Mouse (Mus musculus) ZHBTc4 (cell line): Measurements from ENCODE around the gene Aif1.

Experiments
- DNase-seq: peaks from one replicate; pipeline ENCODE4 v3.0.0-alpha.2; 2011; ENCODE audit warnings: low read depth, low spot score

Aif1 gene

DNA sequence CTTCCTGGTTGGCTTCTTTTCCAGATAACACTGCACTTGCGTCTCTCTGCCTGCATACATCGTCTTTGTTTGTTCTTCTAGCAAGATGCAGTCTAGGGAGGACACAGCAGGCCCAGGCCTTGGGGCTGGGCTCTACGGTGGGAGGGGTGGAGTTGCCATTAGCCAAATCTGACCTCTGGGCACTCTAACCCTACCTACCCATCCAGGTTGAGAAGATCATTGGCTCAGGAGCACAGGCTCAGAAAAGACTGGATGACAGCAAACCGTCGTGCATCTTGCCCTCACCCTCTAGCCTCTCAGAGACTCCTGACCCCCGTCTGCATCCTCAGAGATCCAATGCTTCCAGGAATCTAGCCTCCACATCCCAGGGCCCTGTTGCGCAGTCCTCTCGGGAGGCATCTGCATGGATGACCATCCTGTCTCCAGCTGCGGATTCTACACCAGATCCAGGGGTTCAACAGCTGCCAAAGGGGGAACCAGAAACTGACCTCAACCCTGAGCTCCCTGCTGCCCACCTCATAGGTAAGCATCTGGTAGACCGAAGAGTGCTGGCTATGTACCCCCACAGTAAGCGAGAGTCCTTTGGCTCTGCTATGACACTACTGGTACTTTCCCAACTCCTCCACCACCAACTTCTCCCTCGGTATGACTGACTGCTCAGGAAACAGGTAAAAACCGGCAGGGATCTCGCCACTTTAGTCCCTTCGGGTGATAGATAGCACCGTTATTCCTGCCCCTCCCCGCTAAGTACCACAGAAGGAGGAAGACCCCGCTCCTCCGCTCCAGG, 19.2 kb upstream of the Aif1 start:
- DNase-seq: no peak

DNA sequence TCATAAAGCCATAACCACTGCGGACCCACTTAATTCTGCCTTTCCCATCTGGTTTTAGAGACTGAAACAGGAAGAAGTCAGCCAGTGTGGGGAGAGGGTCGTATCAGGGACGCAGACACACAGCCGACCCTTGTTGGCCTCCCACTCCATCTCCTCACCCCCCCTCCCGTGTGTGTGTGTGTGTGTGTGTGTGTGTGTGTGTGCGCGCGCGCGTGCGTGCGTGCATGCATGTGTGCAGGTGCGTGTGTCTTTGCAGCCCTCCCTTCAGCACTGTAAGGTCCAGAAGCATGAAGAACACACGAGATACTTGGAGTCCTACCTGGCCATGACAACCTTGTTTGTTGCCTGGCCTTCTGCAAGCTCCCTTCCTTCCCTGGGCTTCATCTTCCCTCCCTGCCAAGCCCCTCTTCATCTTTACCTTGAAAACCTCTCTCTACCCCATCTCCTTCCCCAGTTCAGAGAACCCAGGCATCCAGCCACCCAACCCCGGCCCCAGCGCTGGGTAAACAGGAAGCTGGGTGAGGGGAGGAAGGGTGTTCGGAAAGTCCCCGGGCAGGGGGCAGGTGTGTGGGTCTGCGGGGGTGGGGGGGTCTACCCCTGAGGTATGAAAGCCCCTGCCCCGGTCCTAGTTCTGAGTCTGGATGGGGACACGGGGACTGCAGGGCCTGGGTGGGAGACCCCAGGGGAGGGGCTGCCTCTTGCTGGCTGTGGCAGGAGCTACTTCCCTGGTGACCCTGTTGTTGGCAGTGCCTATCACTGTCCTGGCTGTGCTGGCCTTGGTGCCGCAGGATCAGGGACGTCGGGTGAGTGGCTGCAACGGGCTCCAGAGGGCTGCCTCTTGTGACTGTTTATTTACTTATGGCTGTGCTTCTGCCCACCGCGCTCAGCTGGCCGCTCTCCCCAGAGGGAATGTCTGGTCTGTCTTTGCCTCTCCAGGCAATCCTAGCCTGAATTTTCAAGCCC, 18.3 kb upstream of the Aif1 start, which contains the start of gene Ltb:
TSS of gene Ltb (plus strand) at position 559 of the 963 bp plus-strand sequence.
- no peak for DNase-seq

DNA sequence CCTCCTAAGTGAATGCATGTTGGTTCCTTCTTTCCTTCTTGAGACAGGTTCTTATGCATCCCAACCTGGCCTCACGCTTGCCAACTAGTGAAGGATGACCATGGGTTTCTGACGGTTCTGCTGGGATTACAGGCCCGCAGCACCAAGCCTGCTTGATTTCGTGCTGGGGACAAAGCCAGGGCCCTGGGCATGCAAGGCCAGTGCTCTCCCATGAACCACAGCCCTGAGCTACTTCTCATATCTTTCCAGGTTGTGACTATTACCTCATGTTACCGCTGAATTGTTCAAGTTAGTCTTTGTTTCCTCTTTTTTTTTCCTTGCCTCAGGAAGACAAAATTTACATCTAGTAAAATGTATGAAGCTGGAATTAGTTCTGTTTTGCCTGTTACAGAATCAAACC, 17.1 kb upstream of the Aif1 start:
- DNase-seq: no peak

DNA sequence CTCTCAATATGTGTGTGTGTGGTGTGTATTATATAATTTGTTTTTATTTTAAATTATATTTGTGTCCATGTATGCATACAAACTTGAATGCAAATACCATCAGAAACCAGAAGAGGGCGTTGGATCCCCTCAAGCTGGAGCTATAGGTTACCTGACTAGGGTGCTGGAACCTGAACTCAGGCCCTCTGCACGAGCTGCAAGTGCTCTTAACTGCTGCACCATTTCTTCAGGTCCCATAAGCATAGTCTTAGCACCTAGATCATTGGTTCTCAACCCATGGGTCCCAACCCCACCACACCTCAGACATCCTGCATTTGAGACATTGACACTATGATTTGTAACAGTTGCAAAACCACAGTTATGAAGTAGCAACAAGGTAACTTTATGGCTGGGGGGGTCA, 15.9 kb upstream of the Aif1 start:
- peak; percentile 50 for DNase-seq

DNA sequence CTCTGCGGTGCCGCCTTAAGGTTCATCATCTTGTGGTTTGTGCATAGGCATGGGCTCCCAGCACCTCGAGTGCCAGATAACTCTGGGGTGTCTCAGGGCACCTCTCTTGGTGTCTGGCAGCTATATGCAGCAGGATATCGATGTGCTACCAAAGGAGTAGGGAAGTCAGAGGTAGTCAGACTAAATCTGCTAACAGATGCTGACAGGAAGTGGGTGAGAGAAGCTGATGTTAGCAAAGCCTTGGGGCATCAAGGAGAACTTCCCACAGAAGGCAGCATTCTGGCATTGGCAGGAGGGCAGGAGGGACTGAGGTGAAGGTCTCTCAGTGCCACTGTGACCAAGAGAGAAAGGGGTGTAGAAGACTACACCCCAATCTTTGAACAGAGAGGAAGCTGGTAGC, 14.2 kb upstream of the Aif1 start:
- no peak for DNase-seq

DNA sequence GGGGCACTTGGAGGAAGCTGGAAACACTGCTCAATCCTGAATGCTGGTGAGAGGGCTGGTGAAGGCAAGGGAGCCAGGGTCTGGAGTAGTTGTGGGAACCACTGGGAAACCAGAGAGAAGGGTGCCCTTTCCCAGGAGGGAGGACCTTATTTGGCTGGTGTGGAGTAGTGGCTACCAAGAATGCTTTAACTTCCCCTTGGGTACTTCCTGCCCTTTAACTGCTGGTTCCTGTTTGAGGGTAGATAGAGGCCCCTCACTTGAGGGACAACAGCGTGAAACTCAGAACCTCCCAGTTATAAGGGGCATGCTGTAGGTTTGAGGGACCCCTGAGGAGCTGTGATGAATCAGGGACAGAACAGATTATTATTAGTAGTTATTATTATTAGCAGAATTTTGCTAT, 13.3 kb upstream of the Aif1 start:
- DNase-seq: no peak

DNA sequence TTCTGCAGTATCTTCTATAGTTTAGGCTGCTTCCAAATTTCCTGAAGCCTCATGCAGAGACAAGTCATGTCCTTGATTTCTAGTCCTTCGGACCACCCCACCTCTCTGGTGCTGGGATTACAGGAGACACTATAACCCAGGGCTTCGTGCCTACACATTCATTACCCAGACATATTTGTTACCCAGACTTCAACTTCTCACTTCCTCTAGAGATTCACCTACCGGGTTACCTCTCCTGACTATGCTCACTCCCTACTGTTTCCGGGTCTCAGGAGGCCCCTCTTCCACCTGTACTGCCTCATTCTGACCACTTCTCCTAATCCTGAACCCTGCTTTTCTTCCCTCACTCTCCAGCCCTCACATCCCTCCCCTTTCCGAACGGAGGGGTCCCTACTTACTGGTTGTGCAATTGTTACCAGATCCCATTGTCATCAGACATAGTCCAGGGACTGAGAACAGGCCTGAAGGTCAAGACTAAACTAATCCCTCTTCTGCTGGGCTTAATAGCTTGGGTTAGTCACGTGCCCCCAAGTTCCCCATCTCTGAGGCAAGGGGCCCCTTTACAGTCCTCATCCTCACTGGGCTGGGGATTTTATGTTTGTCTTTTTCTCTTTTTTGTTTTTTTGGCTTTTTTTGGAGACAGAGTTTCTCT, 12.2 kb upstream of the Aif1 start, which contains the start of gene Lst1:
TSS of gene Lst1 (minus strand) at position 481 of the 652 bp plus-strand sequence.
- DNase-seq: no peak

DNA sequence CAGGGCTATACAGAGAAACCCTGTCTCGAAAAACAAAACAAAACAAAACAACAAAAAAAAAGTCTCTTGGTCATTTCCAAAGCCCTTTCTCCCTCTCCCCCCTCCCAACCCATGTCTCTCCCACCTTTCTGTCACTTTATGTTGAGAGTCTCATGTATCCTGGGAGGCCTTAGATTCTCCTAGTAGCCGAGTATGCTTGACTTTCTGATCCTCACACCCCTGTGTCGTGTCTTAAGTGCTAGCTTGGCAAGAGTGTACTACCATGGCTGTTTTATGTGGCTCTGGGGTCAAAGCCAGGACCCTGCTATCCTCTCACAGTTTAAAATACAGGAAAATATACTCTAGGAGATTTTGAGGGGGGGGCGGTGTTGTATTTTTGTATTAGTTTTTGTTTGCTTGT, 11.5 kb upstream of the Aif1 start:
- DNase-seq: no peak

DNA sequence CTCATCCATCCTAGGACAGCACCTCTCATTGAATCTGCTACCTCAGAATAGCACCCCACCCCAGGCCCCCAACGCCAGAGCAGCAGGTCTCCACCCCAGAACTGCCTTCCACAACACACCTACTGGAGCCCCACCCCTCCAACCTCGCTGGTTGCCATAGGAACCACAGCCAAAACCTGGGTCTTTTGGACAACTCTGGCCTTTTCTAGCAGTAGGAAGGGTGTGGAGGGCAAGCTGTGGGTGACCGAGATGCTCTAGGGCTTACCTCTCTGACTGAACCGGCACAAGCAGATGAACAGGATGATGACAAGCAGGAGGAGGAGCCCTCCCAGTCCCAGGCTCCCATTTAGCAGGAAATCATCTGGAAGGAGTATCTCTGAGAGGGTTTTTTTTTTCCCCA, 10.8 kb upstream of the Aif1 start:
- peak; percentile 92 for DNase-seq

DNA sequence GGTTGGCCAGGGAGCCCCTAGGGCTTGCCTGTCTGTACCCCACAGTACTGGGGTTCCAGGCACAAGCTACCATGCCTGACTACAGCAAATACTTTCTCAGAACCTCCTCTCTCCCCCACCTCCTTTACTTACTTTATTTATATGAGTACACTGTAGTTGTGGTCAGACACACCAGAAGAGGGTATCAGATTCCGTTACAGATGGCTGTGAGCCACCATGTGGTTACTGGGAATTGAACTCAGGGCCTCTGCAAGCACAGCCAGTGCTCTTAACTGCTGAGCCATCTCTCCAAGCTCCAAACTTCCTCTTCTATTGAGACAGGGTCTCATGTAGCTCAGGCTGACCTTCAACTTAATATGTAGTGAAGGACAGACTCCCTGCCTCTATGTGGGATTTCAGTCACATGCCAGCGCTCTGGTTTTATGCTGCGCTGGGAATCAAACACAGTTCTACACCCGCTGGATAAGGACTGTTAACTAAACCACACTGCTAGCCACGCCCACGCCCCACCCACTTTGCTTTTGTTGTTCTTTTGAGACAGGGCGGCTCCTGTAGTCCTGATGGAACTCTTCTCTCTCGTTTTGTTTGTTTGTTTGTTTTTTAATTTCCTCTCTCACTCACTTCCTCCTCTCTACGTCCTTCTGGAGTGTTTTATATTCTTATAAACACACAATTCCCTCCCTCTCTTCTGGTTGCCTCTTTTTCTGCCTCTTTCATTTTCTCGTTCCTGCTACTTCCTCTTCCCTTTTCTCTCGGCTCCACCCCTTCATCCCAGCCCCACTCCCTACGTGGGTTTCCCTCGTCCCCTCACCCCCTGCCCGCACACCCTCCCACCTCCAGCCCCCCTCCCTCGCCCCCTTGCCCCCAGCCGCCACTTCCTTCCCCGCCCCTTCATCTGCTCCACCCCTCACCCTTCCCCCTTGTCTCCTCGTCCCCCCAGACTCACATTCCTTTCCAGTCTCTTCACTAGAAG, 10.1 kb upstream of the Aif1 start:
- peak; percentile 93 for DNase-seq

DNA sequence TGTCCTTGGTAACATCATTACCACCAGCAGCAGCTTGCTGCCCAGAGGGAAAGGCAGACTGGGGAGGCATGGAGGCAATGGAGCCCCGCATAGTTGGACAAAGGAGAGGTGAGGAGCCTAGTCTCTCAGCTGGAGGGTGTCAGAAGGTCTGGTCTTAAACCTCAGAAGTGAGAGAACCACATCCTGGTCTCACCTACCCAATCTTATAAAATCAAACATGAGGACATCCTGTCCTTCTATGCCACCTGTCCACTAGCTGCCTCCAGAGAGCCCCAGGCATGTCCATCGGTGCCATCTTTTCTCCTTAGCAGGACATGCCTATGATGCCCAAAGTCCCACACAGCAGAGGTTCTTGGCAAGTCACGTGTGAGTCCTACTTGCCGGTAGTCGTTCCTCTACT, 4.2 kb upstream of the Aif1 start:
- no peak for DNase-seq

DNA sequence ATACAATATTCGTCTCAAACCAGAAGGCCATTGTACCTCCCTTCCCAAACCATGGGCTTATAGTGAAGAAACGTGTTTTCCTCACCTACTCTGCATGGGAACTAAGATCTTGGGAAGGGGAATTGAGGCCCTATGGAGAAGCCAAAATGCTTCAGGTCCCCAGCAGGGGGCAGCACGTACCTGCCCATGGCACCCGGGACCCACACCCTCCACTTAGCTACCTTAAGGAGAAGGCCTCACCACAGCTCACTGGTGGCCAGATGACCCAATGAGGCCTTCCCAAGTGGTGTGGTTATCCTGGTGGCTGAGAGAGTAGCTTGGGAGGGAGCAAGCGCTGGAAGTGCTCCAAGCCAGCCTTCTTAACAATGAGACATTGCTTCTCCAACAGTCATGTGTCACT, 2.7 kb upstream of the Aif1 start:
- peak; percentile 88 for DNase-seq

DNA sequence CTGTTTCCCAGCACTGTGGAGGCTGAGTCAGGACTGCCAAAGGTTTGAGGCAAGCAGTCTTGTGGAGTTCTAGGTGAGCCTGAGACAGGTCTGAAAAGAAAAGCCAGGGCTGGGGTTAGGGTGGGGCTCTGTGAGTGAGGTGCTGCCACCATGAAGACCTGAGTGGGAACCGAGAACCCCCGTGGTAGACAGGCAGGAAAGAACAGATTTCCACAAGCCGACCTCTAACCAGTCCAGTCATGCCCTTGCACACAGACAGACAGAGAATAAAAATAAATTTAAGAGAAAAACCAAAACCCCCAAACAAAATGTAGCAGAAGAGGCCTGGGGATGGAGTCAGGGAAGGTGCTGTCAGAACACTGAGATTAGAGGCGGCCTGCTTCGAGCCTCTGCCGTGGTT, 486 bp downstream of the Aif1 start:
- DNase-seq: no peak

DNA sequence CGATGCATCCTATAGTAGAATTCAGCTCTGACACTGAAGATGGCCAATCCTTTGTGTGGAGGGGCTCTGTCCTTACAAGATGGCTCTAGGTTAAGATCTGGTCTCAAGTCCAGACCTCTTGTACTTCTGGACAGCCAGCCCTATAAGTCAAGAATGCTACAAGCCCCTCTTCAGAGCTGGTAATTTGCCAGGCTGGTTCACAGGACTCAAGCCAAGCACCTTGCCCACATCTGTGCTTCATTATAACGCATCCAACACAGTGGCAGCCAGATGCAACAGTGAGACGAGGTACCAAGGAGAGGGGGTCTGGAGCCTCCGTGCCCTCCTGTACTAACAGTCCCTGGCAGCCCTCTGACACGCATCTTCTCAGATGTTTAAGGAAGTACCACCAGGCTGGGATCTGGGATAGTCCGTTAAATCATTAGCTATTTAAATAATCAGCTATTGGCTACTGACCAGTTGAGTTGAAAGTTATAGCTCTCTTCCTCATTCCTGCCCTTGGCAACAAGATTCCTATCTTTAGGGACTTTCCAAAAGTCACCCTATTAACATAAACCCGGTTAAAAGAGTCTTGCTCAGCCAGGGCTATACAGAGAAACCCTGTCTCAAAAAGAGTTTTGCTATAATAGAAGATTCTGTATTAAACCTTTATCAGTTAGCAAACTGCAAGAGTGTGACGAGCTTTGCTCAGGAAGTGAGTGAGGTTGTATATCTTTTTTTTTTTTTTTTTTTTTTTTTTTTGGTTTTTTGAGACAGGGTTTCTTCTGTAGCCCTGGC, 1.5 kb downstream of the Aif1 start:
- no peak for DNase-seq

DNA sequence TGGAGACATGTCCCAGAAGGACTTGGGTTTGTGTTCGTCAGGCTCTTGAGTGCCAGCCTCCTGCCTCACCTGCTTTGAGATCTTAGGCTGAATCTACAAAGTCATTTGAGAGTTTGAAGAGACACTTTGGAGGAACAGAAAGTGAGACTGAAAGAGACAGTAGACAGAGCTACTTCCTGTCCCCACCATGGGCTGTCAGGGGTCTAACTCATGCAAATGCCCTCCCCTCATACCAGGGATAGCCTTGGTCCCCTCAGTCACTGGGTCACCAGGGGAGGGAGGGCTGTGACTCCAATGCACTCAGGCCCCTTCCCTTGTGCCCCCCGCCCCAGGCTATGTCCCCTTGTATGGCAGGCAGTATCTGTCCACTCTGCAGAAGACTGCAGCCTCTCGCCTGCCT, 2.5 kb downstream of the Aif1 start:
- DNase-seq: no peak

DNA sequence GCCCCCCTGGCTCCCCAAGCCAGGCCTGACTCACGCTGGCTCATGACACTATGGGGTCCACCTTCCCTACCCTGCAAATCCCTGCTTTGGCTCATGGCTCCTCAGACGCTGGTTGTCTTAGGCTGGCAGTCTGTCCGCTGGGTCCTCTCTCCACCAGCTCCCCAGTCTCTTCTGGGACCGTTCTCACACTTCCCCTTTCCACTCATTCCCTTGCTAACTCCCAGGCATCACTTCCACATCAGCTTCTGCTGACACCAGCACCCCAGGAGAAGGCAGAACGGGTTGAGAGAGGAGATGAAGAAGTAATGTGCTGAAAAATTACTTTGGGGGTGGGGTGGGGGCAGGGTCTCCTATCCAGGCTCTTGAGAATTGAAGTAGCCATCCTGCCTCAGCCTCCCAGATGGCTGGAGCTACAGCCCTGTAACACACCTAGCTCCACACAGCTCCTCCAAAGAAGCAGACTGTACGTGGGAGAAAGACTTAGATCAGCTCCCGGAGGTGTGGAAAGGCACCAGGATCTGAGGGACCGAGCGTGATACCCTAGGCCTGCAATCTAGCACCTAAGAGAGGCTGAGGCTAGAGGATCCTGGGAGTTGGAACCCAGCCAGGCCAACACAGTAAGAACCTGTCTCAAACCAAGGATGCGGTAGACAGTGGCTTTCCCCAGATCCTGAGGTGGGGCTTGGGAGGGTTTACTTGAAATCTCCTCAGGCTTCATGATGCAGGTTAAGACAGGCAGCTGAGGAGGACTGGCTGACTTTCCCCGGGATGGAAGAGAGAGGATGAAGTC, 3.2 kb downstream of the Aif1 start:
- DNase-seq: no peak

DNA sequence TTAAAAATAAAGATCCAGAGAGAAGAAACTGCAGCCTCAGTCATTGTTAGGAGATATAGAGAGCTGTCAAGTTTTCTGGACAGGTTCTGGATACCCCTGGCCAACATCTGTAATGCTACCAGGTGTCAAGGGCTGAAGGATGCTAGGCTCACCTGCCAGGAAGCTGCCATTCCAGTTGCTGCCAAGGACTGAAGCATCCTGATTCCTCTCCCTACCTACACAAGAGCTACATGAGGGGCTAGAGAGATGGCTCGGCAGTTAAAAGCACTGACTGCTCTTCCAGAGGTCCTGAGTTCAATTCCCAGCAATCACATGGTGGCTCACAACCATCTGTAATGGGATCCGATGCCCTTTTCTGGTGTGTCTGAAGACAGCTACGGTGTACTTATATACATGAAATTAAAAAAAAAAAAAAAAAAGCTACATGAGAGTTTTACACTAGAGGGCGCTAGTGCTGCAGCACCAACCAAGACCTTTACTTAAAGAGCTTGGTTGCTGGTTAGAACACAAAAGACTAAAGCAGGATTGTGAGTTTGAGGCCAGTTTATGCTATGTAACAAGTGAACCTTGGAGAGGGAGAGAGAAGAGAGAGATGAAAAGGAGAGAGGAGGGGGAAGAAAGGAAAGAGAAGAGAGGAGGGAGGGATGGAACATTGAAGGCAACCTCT, 7.2 kb downstream of the Aif1 start:
- DNase-seq: peak; percentile 80

DNA sequence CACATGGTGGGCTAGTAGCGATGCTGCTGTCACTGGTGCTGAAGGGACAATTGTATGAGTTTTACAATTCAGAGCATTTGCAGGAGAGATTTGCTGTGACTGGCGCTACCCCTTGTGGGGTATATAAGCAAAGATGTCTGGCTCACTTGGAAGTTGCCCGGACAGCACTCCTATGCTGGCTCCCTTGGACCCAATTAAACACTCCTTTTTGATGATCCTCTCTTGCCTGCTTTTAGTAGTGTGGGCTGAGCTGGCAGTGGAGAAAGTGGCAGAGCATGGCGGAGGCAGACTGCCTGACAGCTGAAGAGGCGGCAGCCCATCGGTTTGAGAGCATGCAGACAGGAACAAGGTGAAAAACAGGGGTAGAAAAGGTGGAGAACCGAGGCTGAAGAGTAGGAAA, 8.1 kb downstream of the Aif1 start:
- no peak for DNase-seq
